Mouse (Mus musculus) spleen, embryonic (tissue): ENCODE results near the gene Adamts18.

Experiments
- CTCF ChIA-PET: fragments of 350-600 bp; sonication (Branson Sonifier 250); formaldehyde crosslinking; loops from one replicate; lab custom pipeline; 2022; lab: Charles Lee

Gene Adamts18

GRCm38 (mm10) chr8:113664544-113664943, 184.0 kb downstream of the Adamts18 start:
- CTCF ChIA-PET, result no interaction called here

GRCm38 (mm10) chr8:113660128-113660527, 188.4 kb downstream of the Adamts18 start:
- CTCF ChIA-PET, result no interaction called here

GRCm38 (mm10) chr8:113656681-113657298, 191.7 kb downstream of the Adamts18 start:
- CTCF ChIA-PET, result no interaction called here

GRCm38 (mm10) chr8:113656154-113656553, 192.4 kb downstream of the Adamts18 start:
- CTCF ChIA-PET, result no interaction called here

- CTCF ChIA-PET, result no interaction called here
Measured at GRCm38 (mm10) chr8:113653151-113653550, 195.4 kb downstream of the Adamts18 start.

GRCm38 (mm10) chr8:113652450-113652849, 196.1 kb downstream of the Adamts18 start:
- CTCF ChIA-PET, result no interaction called here
